Mouse (Mus musculus) B cell, adult 67 days (primary cell): ENCODE data around the gene Vmn1r113. TPM values are rescaled to one million over a fixed set of nuclear protein-coding genes. Genes with fewer than 3 reads are reported as not detected.

Experiments used
- total RNA-seq, 2 experiments: library from RNA; stranded (reverse); gene quantifications; 4 replicates each; pipeline ENCODE4 v1.2.4; 2023

Gene Vmn1r113
- total RNA-seq: not detected

DNA sequence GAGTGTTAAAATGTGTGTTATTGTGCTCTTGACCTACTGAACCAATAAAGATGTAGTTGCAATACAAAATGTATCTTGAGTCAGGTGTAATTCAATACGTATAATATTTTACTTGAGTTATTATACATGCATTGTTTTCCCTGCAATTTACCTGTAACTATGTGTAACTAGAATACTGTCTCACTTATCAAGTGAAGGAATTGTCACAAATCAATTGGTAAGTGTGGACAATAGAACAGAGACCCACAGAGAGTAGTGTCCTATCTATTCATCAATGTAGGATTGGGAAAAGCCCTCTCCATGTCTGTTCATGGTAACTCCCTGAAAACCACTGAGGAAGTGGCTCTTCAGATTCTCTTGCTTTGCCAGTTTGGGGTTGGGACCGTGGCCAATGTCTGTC, at the start of gene Vmn1r113:
Gene Vmn1r113 (plus strand): TSS at position 301 of the 400 bp plus-strand sequence.

DNA sequence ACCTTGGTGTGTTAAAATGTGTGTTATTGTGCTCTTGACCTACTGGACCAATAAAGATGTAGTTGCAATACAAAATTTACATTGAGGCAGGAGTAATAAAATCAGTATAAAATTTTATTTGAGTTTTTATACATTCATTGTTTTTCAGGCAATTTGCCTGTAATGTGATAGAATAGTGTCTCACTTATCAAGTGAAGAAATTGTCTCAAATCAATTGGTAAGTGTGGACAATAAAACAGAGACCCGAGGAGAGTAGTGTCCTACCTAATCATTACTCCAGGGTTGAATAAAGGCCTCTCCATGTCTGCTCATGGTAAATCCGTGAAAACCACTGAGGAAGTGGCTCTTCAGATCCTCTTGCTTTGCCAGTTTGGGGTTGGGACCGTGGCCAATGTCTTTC, 16.2 kb upstream of the Vmn1r113 start, which contains the start of gene Vmn1r112:
Gene Vmn1r112 (plus strand): TSS at position 301 of the 400 bp plus-strand sequence.

DNA sequence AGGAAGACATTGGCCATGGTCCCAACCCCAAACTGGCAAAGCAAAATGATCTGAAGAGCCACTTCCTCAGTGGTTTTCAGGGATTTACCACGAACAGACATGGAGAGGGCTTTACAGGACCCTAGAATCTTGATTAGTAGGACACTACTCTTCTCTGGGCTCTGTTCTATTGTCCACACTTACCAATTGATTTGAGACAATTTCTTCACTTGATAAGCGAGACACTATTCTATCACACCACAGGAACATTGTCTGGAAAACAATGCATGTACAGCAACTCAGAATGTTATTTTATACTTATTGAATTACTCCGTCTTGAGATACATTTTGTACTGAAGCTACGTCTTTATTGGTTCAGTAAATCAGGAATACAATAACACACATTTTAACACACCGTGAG, 25.0 kb downstream of the Vmn1r113 start, which contains the start of gene Vmn1r114:
Gene Vmn1r114 (minus strand): TSS at position 101 of the 400 bp plus-strand sequence.

Other genes starting within 250 kb of the Vmn1r113 start
- not detected for gene Gm5726, start 241.5 kb upstream of the Vmn1r113 start, total RNA-seq
- gene Gm4141, start 211.0 kb upstream of the Vmn1r113 start, total RNA-seq: not detected
- gene Gm4513, start 188.3 kb upstream of the Vmn1r113 start, total RNA-seq: not detected
- not detected for gene Vmn1r107, start 118.4 kb upstream of the Vmn1r113 start, total RNA-seq
- gene Vmn1r111, start 84.1 kb upstream of the Vmn1r113 start, total RNA-seq: not detected
- gene Gm10668, start 56.7 kb upstream of the Vmn1r113 start, total RNA-seq: not detected
- not detected for gene Vmn1r112, start 16.1 kb upstream of the Vmn1r113 start, total RNA-seq
- gene Vmn1r114, start 24.9 kb downstream of the Vmn1r113 start, total RNA-seq: not detected
- not detected for gene Vmn1r115, start 57.7 kb downstream of the Vmn1r113 start, total RNA-seq
- not detected for gene Vmn1r116, start 85.0 kb downstream of the Vmn1r113 start, total RNA-seq
- gene Vmn1r117, start 96.8 kb downstream of the Vmn1r113 start, total RNA-seq: not detected
- gene Vmn1r118, start 125.1 kb downstream of the Vmn1r113 start, total RNA-seq: not detected
- gene Vmn1r119, start 225.2 kb downstream of the Vmn1r113 start, total RNA-seq: not detected